Mouse (Mus musculus) bone marrow, adult 2 months (tissue): ENCODE measurements around the gene 5730455P16Rik.

Source experiments
- CTCF ChIP-seq: fragments of 200-500 bp; IDR thresholded peaks from 2 replicates; pipeline ENCODE4 v1.5.1; 2011; ENCODE audit warnings: low read length, control low read depth; ENCODE audit not compliant: control insufficient read depth, insufficient read depth
- POLR2A ChIP-seq: fragments of 200-500 bp; IDR thresholded peaks from 2 replicates; pipeline ENCODE4 v1.6.1; 2011; ENCODE audit warnings: low read depth, mild to moderate bottlenecking, control low read depth, low read length, borderline replicate concordance; ENCODE audit not compliant: control insufficient read depth

DNA sequence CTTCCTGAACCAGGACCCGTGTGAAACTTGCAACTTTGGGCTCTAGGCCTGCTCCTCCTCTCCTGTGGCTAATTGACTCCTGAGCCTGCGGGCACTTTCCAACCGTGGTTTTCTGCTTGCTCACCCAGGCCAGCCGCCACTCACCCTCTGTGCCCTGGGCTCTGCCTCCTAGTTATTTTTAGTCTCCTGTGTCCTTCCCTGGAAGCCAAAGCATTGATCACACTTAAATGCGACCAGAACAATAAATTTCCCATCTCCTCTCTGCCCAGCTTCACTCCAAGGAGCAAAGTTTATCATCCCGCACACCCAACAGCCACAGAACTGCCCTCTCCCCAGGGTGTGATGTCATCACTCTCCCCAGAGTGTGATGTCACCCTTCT is 41.5 kb downstream of the 5730455P16Rik start:
- TF ChIP-seq POLR2A, result no peak
- TF ChIP-seq CTCF, result no peak
